In the genomic region with DNA sequence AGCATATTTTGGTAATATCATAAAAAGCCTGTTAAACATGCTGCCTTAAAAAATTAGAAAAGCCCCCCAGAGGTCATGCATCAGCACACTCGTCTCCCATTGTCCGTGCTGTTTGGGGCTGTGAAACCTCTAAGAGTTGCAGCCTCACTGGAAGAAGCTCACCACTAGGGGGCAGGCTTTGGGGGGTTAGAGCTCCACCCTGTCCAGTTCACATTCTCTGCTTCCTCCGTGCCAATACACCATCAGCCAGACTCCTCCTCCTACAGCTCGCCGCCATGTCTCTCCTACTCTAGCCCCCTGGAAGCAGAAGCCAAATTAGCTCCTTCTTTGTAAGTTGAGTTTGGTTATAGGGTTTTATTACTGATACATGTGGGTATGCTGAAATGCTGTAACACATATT, we compare ENCODE assay signal across 9 mouse cellular contexts. TPM values are rescaled to one million over a fixed set of nuclear protein-coding genes. Genes with fewer than 3 reads are reported as not detected.
DNase-seq lines count a peak whose midpoint lies in the region; ATAC-seq and TF ChIP-seq lines count a peak whose summit lies in the region.
"Had no signal": no experiment of that assay in that cellular context is flagged by ENCODE, and none has a peak within 500 bp of the region (broad histone marks: within the 10 kb centered on the region; RNA-seq: fewer than 3 reads in every experiment).

No protein-coding gene starts in this region.

- H3K27me3 ChIP-seq in kidney, postnatal 0 days (ENCODE audit: insufficient read depth, low read length), result no peaks in the 10 kb centered on the region
- H3K27me3 ChIP-seq in stomach, postnatal 0 days (ENCODE audit: control insufficient read depth, insufficient read depth, low read length), result no peaks in the 10 kb centered on the region

- H3K4me1 ChIP-seq in kidney, postnatal 0 days (replicated peaks; ENCODE audit: insufficient read depth, low read length), result no peaks in the 10 kb centered on the region
- H3K4me1 ChIP-seq in stomach, postnatal 0 days (replicated peaks; ENCODE audit: control insufficient read depth, insufficient read depth), result no peaks in the 10 kb centered on the region

- no peak overlapping the region for H3K4me2 ChIP-seq in kidney, postnatal 0 days (ENCODE audit: low read length)
- no peak overlapping the region for H3K4me2 ChIP-seq in stomach, postnatal 0 days (replicated peaks; ENCODE audit: low read depth)

- peak; percentile 63 for TF ChIP-seq CTCF in kidney, postnatal 0 days (IDR thresholded peaks at IDR 0.05; ENCODE audit: low read depth)
- TF ChIP-seq CTCF in stomach, postnatal 0 days (IDR thresholded peaks at IDR 0.05; ENCODE audit: low read depth), result peak; percentile 65

- no peaks in the 10 kb centered on the region for H3K36me3 ChIP-seq in kidney, postnatal 0 days (ENCODE audit: insufficient read depth, low read length)
- H3K36me3 ChIP-seq in stomach, postnatal 0 days (ENCODE audit: control insufficient read depth, insufficient read depth, low read length), result no peaks in the 10 kb centered on the region

- DNase-seq in cerebellum, adult 11-12 months, result no peak
- DNase-seq in right cerebral cortex, postnatal 4 days, result peak; percentile 51
- DNase-seq in right cerebral cortex, postnatal 25 days, result no peak
- peak; percentile 23 for DNase-seq in embryo, embryonic 11.5 days (ENCODE audit: low read depth, low spot score)
- DNase-seq in kidney, postnatal 0 days (ENCODE audit: low spot score), result peak; percentile 47
- DNase-seq in stomach, postnatal 0 days (ENCODE audit: low spot score), result peak; percentile 45

- no peak overlapping the region for H3K27ac ChIP-seq in kidney, postnatal 0 days
- H3K27ac ChIP-seq in stomach, postnatal 0 days (replicated peaks), result no peak overlapping the region

- no peak for TF ChIP-seq EP300 in stomach, postnatal 0 days (optimal IDR thresholded peaks at IDR 0.05)

- H3K4me3 ChIP-seq in kidney, postnatal 0 days (replicated peaks; ENCODE audit: low read depth, low read length), result no peak overlapping the region
- no peak overlapping the region for H3K4me3 ChIP-seq in stomach, postnatal 0 days (ENCODE audit: low read depth, low read length)

- ATAC-seq in cerebellum, adult (ENCODE audit: insufficient number of reproducible peaks, low FRiP score, low TSS enrichment), result peak; percentile 49; the same call in 1 of the 2 replicates
- no peak; the same call in 1 of the 2 replicates for ATAC-seq in kidney, postnatal 0 days (replicated peaks; ENCODE audit: low FRiP score, low read depth)
- peak; percentile 93 for ATAC-seq in megakaryocyte progenitor cell, adult 5-6 weeks (replicated peaks; ENCODE audit: poor library complexity)
- no peak for ATAC-seq in stomach, postnatal 0 days (ENCODE audit: low FRiP score, low TSS enrichment)

- no peak overlapping the region for H3K9ac ChIP-seq in kidney, postnatal 0 days (ENCODE audit: low read depth, low read length)
- no peak overlapping the region for H3K9ac ChIP-seq in stomach, postnatal 0 days (ENCODE audit: low read length)

- WGBS in kidney, postnatal 0 days, result 56% methylated on average over 5 of the region's 5 CpGs
- 59% methylated on average over 5 of the region's 5 CpGs for WGBS in stomach, postnatal 0 days

- no peaks in the 10 kb centered on the region for H3K9me3 ChIP-seq in kidney, postnatal 0 days (replicated peaks; ENCODE audit: low read length)
- H3K9me3 ChIP-seq in stomach, postnatal 0 days (ENCODE audit: control insufficient read depth, low read length), result no peaks in the 10 kb centered on the region

RNA-seq across cellular contexts. Expression of gene Slc35a1, which starts 14.3 kb away (rescaled TPM):
- 34.7 and 40.6 TPM in 2 replicates for polyA plus RNA-seq in kidney, postnatal 0 days (2015; fragmentation: Nextera tagmentation; extraction: Ambion mirVana)
- total RNA-seq in megakaryocyte progenitor cell, adult 5-6 weeks (2015), result 24.3 and 26.6 TPM in 2 replicates
- 25.8 and 26.8 TPM in 2 replicates for total RNA-seq in megakaryocyte progenitor cell, adult 5-6 weeks (2017)
- polyA plus RNA-seq in stomach, postnatal 0 days (2015; fragmentation: Nextera tagmentation; extraction: Ambion mirVana), result 37.4 and 39.6 TPM in 2 replicates

RNA-seq across cellular contexts. Expression of gene Cfap206, which starts 28.5 kb away (rescaled TPM):
- 1.1 and 1.3 TPM in 2 replicates for polyA plus RNA-seq in kidney, postnatal 0 days (2015; fragmentation: Nextera tagmentation; extraction: Ambion mirVana)
- total RNA-seq in megakaryocyte progenitor cell, adult 5-6 weeks (2015), result not detected in 2 replicates
- not detected in 2 replicates for total RNA-seq in megakaryocyte progenitor cell, adult 5-6 weeks (2017)
- 0.19 and 0.59 TPM in 2 replicates for polyA plus RNA-seq in stomach, postnatal 0 days (2015; fragmentation: Nextera tagmentation; extraction: Ambion mirVana)

RNA-seq across cellular contexts. Expression of gene Gm136, which starts 54.5 kb away (rescaled TPM):
- polyA plus RNA-seq in kidney, postnatal 0 days (2015; fragmentation: Nextera tagmentation; extraction: Ambion mirVana), result not detected in 2 replicates
- total RNA-seq in megakaryocyte progenitor cell, adult 5-6 weeks (2015), result not detected in 2 replicates
- not detected in 2 replicates for total RNA-seq in megakaryocyte progenitor cell, adult 5-6 weeks (2017)
- polyA plus RNA-seq in stomach, postnatal 0 days (2015; fragmentation: Nextera tagmentation; extraction: Ambion mirVana), result not detected in 2 replicates
- total RNA-seq: layer of hippocampus, postnatal 25 days had no signal

Comparison
In these comparisons a context has a peak if more than half of its experiments do, and no peak if none do; other contexts are left out.
1. DNase-seq: peak in right cerebral cortex, postnatal 4 days (single experiment), embryo, embryonic 11.5 days (single experiment), kidney, postnatal 0 days (single experiment) and stomach, postnatal 0 days (single experiment); none in cerebellum, adult 11-12 months (single experiment) and right cerebral cortex, postnatal 25 days (single experiment).
2. ATAC-seq: peak in cerebellum, adult (single experiment) and megakaryocyte progenitor cell, adult 5-6 weeks (single experiment); none in kidney, postnatal 0 days (single experiment) and stomach, postnatal 0 days (single experiment).